Mouse (Mus musculus) hindbrain, embryonic 15.5 days (tissue): ENCODE measurements around the gene Slc25a21. TPM values are rescaled to one million over a fixed set of nuclear protein-coding genes. Genes with fewer than 3 reads are reported as not detected.

Experiments
- ATAC-seq: fragments of 200-750 bp; cut with Nextera tagmentation; 2 replicates; pipeline ENCODE4 v1.8.0; 2017; ENCODE audit warnings: low read depth, moderate number of reproducible peaks, moderate TSS enrichment; ENCODE audit not compliant: low FRiP score
- H3K27ac ChIP-seq: fragments of 300-500 bp; sonication (generic); replicated peaks from 2 replicates; pipeline ENCODE4 v1.5.1; 2015; ENCODE audit warnings: mild to moderate bottlenecking, inconsistent platforms
- H3K27me3 ChIP-seq: fragments of 300-500 bp; sonication (generic); 2 replicates; pipeline ENCODE4 v1.6.1; 2015; ENCODE audit warnings: control low read depth, inconsistent platforms
- H3K36me3 ChIP-seq: fragments of 300-500 bp; sonication (generic); 2 replicates; pipeline ENCODE4 v1.6.1; 2015; ENCODE audit warnings: control low read depth, inconsistent platforms
- H3K4me1 ChIP-seq: fragments of 300-500 bp; sonication (generic); replicated peaks from 2 replicates; pipeline ENCODE4 v1.6.1; 2015; ENCODE audit warnings: control low read depth, inconsistent platforms
- H3K4me2 ChIP-seq: fragments of 300-500 bp; sonication (generic); 2 replicates; pipeline ENCODE4 v1.6.1; 2015; ENCODE audit warnings: moderate library complexity, mild to moderate bottlenecking, inconsistent platforms
- H3K4me3 ChIP-seq: fragments of 300-500 bp; sonication (generic); 2 replicates; pipeline ENCODE4 v1.5.1; 2015; ENCODE audit warnings: mild to moderate bottlenecking, inconsistent platforms
- H3K9ac ChIP-seq: fragments of 300-500 bp; sonication (generic); 2 replicates; pipeline ENCODE4 v1.6.1; 2015; ENCODE audit warnings: inconsistent platforms
- H3K9me3 ChIP-seq: fragments of 300-500 bp; sonication (generic); 2 replicates; pipeline ENCODE4 v1.6.1; 2016; ENCODE audit warnings: control low read depth, inconsistent platforms
- WGBS: fragments of 180-500 bp; shearing (Covaris S2); methylation state at CpG from one replicate; pipeline ENCODE4 v1.1.7; 2015; 5-methylcytosine and 5-hydroxymethylcytosine counted together
- polyA plus RNA-seq: library from polyadenylated mRNA; unstranded; fragments of >200 nt; fragmentation: Nextera tagmentation; extraction: Ambion mirVana; gene quantifications from 2 replicates; pipeline ENCODE4 v1.2.1, GENCODE M21; 2015

Slc25a21 gene
- polyA plus RNA-seq, 1 experiment from 2014 or later: 0.10 TPM

DNA sequence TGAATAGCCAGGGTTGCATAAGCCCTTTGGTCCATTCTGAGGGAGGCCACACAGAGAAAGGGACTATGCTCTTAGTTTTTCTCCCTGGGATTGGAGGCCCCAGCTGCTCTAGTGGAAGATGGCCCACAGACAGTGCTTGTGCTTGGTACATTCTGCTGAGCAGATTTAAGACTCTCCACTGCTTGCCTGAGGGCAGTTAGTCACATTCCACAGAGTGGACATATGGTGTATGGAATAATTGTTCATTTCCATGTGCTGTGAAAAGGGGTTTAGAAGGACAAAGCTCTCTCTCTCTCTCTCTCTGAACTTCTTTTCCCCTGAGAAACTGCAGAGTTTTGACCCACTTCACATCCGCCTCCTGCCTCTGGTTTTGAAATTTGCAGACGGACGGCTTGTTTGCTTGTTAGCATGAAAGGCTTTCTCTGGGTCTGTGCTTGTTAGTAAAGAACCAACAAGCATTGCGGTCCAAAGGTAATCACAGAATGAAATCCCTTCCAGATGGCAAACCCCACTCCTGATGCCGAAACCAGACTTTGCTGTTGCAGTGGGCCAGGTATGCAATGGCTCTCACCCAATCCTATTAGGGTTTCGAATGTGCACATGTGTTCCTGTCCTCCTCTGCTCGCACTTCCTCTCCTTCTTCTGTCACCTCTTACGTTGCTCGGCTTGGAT, 527.7 kb downstream of the Slc25a21 start:
- Histone ChIP-seq H3K27ac (no peak overlapping the region), H3K9ac (no peak overlapping the region), H3K27me3 (peaks cover 4% of the 10 kb centered on the region), H3K4me3 (no peak overlapping the region), H3K36me3 (no peaks in the 10 kb centered on the region), H3K4me2 (no peak overlapping the region), H3K4me1 (no peaks in the 10 kb centered on the region), H3K9me3 (no peaks in the 10 kb centered on the region)
- WGBS: 85% methylated on average over 9 of the region's 9 CpGs
- ATAC-seq: no peak

Other genes with a start within 250 kb of the Slc25a21 start
- gene Prps1l3, start 32.9 kb upstream of the Slc25a21 start, polyA plus RNA-seq: 24.7 and 28.1 TPM in 2 replicates
- gene Mipol1, start 33.0 kb upstream of the Slc25a21 start, polyA plus RNA-seq: 4.1 and 4.9 TPM in 2 replicates